Mouse (Mus musculus) heart, adult 11 months (tissue): ENCODE measurements around the gene Slc7a11.

Experiments used
- DNase-seq: peaks from one replicate; pipeline ENCODE4 v3.0.0; 2022

Slc7a11 gene

DNA sequence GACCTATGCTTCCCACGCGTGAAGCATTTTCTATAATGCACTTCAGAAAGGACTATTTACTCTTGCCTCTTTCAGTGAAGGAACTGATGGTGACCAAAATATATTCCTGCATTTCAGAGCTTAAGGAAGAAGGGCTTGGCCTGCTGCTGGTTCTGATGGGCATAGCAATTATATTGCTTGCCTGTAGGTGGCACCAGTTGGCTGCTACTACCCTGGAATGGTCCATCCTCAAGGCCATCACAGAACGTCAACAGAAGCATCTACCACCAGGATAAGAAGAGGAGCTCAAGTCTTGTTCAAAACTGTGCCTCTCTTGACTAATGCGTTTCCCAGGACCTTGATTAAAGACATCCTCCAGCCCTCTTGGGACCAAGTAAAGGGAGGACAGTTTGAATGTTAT is 139.3 kb downstream of the Slc7a11 start:
- DNase-seq = no peak

GRCm38 (mm10) chr3:50302648-50303047 is 140.8 kb downstream of the Slc7a11 start:
- no peak for DNase-seq

DNA sequence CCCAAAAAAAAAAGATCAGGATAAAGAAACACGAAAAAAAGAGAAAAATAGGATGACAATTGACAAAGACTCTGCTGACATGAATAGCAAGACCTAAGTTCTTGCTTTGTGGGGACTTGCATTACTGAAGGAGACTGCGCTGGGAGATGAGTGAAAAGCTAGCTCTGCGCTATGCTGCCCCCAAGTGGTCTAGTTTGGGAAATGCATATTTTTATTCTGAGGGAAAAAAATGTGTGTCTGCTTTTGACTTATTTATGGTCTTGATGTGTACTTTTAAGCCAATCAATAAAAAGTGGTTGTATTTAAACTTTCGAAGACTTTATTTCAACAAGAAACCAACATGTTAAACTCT is 142.5 kb downstream of the Slc7a11 start:
- no peak for DNase-seq

GRCm38 (mm10) chr3:50300002-50300951 is 143.1 kb downstream of the Slc7a11 start:
- DNase-seq = no peak

- DNase-seq = no peak
Measured at GRCm38 (mm10) chr3:50298366-50298991, 144.9 kb downstream of the Slc7a11 start.

DNA sequence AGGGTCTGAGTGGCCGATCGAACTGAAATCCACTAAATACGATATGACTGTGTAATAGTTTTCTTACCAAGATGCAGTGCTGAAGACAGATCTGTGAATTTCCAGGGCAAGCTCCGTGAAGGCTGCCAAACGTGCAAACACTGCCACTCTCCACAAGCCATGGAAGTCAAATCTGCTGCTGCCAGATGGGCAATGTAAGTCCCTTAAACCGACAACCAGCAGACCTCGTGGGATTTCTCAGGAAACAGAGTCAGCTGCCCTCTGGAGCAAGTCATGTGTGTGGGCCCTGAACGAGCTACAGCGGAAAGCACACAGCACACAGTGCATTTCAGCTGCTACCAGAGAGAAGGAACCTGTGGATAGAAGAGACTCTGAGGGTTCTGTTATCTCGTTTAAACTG is 146.5 kb downstream of the Slc7a11 start:
- DNase-seq = no peak

DNA sequence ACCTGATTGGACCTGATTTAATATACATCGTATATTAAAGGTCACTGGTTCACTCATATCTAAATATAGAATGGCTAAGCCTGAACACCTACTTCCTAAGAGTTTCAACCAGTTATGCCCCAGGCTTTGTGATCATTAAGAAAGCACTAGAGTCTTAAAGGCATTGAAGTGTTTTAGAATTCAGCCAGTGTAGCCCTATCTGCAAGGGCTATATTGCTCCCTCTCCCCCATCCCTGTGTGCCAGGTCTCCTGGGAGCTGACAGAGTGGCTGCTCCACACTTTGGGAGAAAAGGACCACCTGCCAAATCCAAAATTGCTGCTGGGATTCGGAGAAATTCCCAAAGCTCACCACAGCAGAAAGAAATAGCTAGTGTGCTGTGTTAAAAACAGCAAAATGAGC is 168.4 kb downstream of the Slc7a11 start:
- no peak for DNase-seq

GRCm38 (mm10) chr3:50272222-50272621 is 171.2 kb downstream of the Slc7a11 start:
- no peak for DNase-seq

- no peak for DNase-seq
Measured at GRCm38 (mm10) chr3:50269680-50270079, 173.7 kb downstream of the Slc7a11 start.

GRCm38 (mm10) chr3:50262547-50263087 is 180.8 kb downstream of the Slc7a11 start:
- no peak for DNase-seq

DNA sequence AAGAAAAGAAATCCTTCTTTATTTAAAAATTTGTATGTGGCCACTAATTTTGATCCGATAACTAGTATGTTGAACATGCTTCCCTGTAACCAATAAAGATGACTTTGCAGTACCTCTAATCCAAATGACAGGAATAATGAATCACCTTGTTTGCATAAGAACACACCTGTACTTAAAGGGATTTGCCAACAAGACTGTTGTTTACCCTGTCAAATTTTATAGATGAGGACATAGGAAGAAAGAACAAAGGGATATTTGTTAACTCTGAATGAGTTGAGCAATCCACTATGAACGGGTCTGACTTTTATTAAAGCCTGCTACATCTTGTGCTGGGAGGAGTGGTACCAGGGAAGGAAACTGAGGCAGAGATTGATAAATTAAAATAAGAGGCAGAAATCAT is 181.3 kb downstream of the Slc7a11 start:
- no peak for DNase-seq

- DNase-seq = no peak
Measured at GRCm38 (mm10) chr3:50260667-50261066, 182.7 kb downstream of the Slc7a11 start.

DNA sequence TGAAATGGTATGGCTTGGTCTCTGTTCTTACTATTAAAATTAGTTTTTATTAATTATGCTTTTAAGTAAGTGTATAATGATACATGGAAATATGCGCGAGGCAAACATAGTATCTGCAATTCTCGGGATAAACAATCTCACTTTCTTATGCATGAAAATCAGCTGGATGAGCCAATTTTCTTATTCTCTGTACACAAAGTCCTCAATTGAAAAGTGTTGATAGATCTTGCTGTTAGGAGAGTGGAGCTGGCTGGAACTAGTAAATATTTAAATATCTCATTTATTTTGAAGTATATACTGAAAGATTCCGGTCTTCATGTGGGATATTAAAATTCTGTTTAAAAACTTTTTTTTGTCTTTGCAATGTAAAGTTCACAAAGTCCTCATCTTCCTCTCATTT is 184.6 kb downstream of the Slc7a11 start:
- no peak for DNase-seq

DNA sequence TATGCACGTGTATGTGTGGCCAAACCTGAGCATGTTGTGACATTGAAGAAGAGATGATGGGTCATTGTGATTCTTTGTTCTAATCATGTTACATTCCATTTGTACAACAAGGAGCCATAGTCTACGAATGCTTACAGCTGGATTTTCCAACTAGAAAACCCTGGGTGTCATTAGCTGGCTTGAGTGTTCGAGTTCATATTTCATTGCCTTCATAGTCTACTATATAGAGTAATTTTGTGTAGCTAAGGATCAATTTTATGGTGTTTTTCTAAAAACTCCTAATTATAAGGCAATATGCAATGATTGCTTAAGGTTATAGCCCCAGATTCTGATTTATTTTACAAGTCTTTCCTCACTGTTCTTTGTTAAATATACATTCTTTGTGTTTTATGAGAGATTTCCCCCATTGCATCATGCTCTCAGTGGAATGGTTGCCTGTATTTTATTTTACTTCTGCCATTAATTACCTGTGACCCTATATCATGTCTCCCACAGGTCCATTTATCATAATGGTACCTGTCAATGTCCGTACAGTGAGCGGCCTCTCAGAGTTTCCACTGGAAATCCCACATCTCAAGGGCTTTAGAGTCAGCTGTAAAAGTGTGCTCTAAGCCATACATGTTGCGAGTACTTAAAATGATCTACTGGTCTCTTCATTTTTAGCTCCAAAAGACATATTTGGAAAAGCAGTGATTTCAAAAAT is 193.7 kb downstream of the Slc7a11 start:
- no peak for DNase-seq

DNA sequence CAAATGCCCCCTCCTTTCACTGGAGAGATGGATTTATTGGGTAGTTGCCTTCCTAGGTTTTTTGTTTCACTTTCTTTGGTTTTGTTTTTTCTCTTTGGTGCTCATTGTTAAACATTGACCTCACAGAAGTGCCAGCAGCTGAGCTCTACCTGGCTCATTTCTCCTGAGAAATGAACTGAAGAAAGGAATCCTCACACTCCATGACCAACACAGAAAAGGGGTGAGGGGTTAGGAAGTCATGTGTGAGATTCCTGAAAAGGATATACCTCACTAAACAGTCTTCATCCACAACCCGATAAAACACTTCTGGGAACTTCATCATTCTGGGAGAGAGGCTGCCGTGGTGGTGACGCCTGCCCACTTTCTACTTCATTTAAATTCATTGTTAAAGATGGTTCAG is 207.4 kb downstream of the Slc7a11 start:
- DNase-seq = no peak

- no peak for DNase-seq
Measured at GRCm38 (mm10) chr3:50233144-50233543, 210.3 kb downstream of the Slc7a11 start.

- no peak for DNase-seq
Measured at GRCm38 (mm10) chr3:50224390-50225114, 218.9 kb downstream of the Slc7a11 start.

GRCm38 (mm10) chr3:50220454-50220853 is 223.0 kb downstream of the Slc7a11 start:
- DNase-seq = no peak

- DNase-seq = no peak
Measured at GRCm38 (mm10) chr3:50186369-50186768, 257.0 kb downstream of the Slc7a11 start.

- DNase-seq = no peak
Measured at GRCm38 (mm10) chr3:50185879-50186278, 257.5 kb downstream of the Slc7a11 start.

DNA sequence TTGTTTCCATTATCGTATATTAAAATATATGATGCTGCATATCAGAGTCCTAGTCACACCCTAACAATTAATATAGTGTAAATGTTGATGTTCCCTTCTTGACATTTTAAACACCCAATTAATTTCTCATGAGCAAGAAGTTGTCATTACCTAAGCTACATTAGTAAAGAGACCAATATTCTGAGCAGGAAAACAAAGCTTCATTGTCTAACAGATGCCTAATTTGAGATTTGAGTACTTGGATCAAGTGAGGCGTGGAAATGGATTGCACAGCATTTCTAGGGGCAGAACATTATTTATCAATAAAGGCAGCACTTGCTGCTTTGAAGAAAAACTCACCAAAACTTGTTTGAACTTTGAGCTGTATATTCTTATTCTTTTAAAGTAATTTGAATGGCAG is 282.7 kb downstream of the Slc7a11 start:
- DNase-seq = no peak

DNA sequence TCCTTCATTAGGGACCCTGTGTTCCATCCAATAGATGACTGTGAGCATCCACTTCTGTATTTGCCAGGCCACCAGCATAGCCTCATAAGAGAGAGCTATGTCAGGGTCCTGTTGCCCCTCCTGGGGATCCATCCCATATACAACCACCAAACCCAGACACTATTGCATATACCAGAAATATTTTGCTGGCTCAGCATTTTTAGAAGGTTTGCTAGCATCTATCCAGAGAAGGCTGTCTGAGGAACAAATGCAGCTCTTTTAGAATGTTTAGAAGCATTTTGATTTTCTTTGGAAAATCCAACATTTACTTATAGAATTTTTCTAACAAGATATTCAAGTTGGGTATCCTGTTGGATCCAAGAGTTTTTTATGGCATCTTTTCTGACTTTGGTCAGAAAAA is 299.3 kb downstream of the Slc7a11 start:
- DNase-seq = no peak

- no peak for DNase-seq
Measured at GRCm38 (mm10) chr3:50138319-50138718, 305.1 kb downstream of the Slc7a11 start.
